Mouse (Mus musculus) frontal cortex, adult 2 months (tissue): Measurements from ENCODE around the gene Ccdc62. TPM values are rescaled to one million over a fixed set of nuclear protein-coding genes. Genes with fewer than 3 reads are reported as not detected.

Source experiments
- DNase-seq, 2 experiments: peaks; one replicate each; pipeline ENCODE4 v3.0.0; 2022; ENCODE audit warnings: low spot score in 1 of 2; ENCODE audit errors: extremely low spot score in 1 of 2
- polyA plus RNA-seq: library from polyadenylated mRNA; depleted of rRNA; stranded (reverse); fragments of >200 nt; gene quantifications from 2 replicates; pipeline ENCODE4 v1.2.3, GENCODE M21; 2012

Ccdc62 gene
- polyA plus RNA-seq, 1 experiment, result 8.1 TPM

DNA sequence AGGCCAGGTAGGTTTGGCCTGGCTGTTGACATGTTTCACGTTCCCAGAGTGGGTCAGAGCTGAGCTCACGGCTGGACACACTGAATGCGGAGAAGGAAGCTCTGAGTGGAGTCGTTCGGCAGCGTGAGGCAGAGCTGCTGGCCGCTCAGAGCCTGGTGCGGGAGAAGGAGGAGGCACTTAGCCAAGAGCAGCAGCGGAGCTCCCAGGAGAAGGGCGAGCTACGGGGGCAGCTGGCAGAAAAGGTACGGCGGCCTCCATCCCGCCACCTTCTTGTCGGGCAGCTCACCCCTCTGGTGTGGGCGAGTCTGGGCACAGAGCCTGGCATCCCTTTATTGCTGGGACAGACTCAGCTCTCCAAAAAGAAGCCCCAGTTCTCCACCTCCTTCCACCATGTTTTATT is 67.3 kb downstream of the Ccdc62 start:
- DNase-seq, result no peak

DNA sequence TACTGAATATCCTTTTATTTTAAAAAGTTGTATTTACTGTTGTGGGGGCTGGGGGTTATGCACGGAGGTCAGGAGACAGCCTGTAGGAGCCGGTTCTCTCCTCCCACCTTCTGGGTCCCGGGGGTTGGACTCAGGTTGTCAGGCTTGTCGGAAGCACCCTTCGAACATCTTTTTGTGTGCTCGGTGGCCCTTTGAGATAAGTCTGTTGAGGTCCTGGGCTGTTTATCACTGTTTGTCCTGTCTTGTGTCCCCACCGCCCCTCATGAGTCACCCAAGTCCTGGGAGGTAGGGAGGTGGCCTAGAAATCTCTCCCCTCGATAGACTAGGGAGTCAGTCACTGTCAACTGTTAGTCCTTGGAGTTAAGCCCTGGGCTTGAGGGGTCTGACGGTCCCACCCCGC is 67.9 kb downstream of the Ccdc62 start:
- DNase-seq, result no peak

DNA sequence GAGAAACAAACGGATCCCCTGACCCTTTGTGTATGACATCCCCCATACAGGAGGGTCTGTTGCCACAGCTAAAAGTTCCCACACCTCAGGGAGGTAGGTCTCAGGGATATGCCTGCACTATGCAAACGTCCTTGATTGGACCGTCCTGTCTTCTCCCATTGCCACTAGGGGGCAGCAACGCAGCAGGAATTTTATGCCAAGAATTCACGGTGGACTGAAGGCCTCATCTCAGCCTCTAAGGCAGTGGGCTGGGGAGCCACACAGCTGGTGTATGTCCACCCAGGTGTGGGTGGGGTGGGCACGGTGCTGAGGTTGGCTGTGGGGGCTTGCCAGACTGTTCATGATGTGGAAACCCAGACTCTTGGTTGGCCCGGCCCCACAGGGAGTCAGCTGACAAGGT is 70.3 kb downstream of the Ccdc62 start:
- peak; percentile 81 to 98 for DNase-seq

DNA sequence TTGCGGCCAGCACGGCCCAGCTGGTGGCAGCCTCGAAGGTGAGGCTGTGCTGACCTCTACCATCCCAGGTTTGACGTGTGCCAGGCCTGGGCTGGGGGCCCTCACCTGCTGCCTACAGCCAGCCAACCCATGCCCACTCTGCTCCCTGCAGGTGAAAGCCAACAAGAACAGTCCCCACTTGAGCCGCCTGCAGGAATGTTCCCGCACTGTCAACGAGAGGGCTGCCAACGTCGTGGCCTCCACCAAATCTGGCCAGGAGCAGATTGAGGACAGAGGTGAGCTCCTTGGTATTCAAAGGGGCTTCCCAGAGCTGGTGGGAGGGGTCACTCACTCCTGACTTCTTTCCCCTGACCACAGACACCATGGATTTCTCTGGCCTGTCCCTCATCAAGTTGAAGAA is 70.8 kb downstream of the Ccdc62 start:
- DNase-seq, result no peak

DNA sequence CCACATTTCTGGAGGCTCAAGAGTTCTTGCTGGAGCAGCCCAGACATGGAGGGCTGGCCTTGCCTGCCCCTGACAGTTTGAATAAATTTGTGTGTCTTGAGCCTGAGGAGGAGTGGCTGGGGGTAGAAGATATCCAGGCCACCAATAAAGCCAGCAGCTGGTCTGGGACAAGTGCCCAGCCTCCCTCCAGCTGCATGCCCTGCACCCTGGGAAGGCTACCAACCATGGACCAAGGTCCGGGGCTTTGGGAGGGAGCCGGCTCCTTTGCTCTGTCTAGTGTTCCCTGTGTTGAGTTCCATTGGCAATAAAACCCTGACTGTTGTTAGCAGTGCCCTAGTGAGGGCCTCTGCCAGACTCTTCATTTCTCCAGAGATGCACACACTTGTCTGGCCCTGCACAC is 72.4 kb downstream of the Ccdc62 start:
- peak in 1 of 2 experiments; percentile 68 for DNase-seq

DNA sequence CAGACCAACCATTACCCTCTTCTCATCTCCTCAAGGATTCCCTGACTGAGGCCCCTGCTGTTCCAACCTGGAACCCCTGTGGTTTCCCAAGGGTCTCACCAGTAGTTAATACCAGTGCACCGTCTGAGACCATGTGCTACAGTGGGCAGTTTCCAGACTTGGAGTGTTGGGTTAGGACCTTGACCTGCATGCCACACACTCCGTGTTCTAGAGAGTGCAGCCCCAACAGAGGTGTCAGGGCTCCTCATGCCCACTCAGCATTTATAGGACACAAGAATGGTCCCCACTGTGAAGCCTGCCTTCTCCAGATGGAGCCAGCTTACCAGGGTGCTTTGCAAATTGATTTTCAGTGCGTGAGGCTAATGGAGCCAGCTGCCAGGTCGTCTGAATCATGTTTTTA is 72.9 kb downstream of the Ccdc62 start:
- no peak for DNase-seq

DNA sequence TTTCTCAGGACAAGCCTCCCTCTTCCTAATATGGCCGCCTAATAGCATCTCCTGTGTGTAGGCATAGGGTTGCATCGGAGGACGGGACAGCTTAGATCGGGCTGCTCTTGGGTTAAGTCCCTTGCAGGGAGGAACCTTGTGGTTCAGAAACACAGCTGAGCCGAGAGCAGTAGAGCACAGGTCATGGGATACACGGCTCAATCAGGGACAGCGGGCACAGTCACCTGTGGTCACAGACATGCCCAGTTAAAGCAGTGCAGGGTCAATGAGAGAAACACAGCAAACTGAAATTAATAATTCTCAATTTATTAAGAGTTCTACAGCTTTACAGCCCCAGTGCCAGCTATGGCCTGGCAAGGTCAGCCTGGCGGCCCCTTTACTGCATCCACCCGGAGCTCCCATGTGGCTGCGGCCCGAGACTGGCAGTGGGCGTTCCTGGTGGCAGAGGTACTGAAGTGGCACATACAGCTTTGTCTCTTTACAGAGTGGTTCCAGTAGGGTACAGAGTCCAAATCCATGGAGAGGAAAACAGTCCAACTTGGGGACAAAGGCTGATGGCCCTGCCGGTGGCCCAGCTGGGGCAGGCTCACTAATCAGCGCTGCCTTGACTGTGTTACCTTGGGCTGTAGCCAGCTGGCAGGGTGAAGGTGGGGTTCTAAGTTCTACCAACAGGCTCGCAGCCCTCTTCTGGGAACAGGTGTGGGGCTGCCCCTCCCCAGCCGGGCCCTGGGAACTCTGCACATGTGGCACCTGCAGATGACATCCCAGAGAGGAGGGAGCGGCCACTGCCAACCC is 74.1 kb downstream of the Ccdc62 start:
- DNase-seq, result no peak

DNA sequence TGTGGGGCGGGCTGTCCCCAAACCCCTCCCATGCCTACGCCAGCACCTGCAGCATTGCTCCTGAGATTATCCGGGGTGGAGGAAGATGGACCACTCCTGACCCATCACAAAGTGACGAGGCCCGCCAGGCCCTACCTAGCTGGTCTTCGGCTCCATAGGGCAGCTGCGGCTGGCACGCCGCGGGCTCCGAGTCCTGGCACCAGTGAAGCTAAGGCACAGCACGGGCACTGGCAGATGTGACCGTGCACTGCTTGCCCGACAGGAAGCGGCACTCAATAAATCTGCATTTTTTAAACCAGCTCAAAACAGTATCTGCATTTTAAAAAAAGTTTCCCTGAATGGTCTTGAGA is 74.6 kb downstream of the Ccdc62 start:
- no peak for DNase-seq

DNA sequence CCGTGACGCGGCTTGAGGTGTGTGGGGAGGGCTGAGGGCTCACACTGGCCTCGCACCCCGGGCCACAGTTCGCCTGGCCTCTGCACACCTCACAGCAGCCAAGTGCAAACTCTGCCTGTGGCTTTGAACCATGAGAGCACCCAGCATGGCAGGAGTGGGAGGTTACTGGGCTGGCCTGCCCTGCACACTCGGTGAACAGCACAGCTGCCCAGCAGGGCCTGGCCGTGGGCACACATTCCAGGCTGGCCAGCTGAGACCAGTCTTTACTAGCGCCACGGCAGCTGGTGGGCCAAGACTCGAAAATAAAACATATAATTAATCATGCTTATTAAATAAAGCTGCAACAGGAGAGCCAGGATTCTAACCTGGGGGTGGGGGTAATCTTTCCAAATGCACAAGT is 75.1 kb downstream of the Ccdc62 start:
- DNase-seq, result no peak

DNA sequence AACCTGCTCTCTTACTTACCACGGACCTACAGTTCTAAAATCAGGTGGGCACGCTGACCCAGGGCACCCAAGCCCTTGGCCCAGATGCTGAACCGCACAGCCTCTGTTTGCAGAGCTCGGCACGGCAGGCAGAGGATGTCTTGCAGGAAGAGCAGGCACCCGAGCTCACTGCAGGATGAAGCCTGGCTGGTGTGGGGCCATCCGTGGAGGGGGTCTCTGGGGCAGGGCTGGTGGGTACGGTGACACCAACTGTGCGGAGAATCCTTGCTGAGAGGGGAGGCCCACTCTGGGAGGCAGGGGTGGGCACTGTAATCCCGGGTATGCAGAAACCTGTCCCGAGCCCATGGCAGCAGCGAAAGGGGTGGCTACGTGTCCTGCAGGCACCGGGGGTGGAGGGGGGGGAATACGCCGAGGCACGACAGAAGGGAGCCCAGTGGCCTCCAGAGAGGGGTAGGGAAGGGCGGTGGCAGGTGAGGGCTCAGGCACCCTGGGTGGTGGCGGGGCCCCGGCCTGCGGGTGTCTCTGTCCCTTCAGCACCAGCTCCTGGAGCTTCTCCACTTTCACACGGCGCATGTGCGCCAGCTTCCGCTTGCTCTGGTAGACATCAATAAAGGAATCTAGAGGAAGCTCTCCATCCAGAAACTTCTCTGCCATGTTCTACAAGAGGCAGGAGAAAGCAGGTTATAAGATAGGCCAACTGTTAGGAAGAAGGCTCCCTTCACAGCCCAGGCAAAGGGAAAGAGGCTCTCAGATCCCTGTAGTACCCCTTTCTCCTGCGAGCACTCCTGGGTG is 75.8 kb downstream of the Ccdc62 start:
- no peak for DNase-seq

DNA sequence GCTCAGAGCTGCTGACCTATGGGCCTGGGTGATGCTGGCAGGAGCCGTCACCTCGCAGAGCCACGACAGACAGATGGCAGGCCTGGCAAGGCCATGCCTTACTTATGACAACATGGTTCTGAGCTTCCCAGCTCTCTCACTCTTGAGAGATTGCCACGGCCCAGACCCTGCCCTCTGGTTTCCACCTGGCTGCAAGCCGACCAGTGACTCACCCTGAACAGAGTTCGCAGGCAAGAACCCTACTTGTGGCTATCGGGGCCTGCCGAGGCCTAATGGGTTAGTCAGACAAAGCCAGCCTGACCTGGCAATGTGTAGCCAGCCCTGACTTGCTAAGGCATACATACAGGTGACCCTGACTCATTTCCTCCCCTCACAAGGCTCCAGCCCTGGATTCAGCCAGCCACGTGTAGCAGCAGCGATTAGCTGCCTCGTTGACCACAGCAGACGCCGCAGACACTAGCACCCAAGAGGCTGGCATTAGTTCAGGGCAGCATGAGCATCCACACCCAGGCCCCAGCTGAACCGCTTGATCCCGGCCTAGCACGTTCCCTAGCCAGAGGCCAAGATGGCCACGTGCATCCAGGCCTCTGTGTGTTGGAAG is 76.5 kb downstream of the Ccdc62 start:
- DNase-seq, result no peak

DNA sequence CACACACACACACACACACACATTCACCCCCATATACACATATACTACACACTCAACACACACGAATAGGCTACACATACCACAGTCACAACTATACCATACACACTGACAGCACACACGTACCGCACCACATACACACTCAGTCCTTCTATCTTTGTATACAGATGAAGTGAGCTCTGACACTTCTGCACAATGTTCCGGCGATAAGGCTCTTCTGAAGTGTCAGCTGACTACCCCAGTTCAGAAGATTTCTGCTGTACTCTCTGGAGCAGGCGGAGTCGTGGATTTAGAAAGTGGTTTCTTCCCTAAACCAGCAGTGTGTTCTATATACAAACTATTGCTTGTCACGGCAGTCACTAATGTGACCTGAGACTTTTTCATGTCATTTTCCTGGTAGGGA is 79.6 kb downstream of the Ccdc62 start:
- DNase-seq, result no peak

DNA sequence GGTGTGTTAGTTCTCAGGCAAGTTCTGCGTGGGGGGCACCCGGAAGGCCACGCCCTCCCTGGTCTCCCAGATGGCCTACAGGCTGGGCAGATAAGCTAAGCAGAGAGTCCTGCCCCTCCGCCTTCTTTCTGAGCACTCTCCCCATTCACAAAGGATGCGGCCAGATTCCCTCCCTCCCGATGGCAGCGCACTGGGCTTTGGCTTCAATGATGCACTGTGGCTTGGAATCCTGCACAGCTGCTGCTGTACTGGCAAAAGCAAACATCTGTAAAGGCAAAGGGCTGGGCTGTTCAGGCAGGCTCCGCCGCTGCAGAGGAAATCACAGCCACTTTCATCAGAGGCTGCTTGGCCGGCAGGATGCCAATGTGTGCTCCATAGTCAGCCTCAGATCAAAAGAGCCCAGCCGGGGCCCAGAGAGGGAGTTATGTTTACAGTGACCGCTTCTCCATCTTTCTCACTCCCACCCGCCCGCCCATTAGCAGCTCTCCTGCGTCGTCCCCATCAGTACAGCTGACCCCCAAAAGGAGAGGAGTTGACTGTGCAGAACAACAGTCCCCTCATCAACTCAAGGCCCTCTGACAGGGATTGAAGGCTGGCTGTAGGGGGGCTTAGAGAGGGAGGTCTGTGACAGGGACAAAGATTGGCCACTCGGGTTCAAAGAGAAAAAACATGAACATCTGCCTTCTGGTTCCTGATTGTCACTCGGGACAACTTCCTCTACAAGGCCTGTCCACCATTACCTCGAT is 80.6 kb downstream of the Ccdc62 start:
- DNase-seq, result no peak

DNA sequence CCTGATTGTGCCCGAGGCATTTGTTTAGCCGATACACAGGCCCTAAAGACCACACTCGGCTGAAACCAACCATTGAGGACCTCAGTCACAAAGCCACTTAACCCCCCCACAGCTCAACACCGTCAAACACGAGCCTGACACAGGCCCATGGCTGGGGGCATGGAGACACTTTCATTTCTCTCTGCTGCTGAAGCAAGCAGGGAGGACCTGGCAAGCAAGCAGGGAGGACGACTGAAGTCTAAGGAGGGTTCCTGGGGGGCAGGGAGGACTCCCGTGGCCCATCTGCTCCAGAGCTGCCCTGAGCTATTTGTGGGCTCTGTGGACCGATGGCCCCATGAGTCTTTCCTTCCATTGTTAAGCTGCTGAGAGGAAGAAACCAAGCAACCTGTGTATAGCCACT is 81.4 kb downstream of the Ccdc62 start:
- DNase-seq, result no peak

DNA sequence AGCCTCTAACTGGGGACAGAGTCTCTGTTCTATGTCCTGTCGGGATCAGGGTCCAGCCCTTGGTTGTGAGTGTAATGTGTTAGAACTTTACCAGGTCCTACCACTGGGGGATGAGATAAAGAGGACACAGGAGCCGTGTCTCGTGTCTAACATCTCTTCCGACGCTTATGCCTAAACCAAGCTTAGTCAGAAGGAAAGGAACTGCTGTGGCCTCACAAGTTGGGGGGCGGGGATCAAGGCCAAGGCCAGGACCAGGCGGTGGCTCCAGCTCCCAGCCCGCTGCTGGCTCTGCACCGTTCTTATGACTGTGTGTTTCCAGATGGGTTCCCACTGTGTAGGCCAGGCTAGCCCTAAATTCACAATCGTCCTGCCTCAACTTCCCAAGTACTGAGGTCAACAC is 82.4 kb downstream of the Ccdc62 start:
- DNase-seq, result no peak

DNA sequence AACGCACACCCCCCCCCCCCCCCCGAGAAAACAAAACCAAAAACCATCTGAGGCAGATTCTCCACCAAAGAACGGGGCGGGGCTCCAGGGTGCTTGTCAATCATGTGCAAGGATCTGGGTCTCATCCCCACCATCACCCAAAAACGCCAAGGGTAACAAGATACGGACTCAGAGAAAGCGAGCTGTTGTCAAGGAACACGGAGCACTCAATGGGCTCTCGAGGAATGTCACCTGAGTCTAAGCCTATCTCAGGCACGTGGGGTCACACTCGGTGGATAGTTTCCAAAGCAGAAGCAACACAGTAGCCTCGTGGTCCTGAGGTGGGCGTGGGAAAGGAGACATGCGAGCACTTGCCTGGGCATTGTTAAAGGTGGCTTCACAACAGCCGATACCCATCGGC is 83.3 kb downstream of the Ccdc62 start:
- DNase-seq, result no peak

DNA sequence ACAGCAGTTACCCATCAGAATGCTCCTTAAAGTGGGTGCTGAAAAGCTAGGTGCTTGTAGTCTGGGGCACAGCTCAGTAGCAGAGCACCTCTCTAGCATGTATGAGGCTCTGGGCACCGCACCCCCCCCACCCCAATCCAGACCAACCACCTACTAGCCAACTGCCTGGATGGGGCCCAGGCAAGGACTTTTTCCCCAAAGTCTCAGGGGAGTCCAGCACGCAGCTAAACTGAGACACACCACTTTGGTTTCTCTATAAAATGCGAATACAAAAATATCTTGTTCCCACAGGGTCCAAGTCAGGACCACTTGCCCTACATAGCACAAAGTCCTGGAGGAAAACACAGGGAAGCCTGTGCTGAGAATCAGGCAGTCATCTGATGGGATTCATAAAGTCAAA is 83.7 kb downstream of the Ccdc62 start:
- DNase-seq, result no peak

DNA sequence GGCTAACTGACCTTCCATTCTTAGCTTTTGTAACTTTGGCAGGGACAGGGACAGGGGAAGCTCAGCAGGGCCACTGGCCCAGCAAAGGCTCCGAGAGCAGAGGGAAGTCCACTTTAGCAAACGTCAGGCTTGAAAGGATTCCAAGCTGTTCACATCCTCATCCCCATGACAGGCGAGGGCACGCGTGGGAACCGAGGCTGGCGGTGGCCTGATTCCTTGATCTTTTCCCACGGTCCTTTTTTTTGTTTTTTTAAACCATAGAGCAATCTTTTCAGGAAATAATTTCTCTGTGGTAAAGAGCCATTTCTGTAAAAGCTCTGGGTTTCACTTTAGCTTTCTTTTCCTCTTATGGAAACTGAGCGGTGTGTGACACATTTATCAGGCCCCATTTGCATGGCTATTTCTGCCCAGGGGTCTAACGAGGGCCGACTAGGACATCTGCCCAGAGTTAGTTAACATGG is 84.3 kb downstream of the Ccdc62 start:
- no peak for DNase-seq

DNA sequence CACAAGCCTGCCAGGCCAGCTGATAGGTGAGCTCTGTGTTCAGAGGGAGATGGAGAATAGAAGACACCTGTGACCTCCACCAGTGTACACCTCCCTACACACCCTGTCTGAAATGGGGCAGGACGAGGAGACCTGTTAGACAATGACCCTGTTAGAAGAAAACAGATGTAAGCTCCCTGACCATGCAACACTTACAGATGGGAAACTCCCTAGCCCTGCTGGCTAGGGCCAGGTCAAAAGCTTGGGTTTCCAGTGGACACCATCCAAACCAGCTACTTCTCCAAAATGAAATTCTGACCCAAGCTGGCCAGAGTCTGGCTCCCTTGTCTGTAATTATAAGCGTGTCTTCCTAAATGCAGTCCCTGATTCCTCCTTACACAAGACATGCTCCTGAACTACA is 85.2 kb downstream of the Ccdc62 start:
- no peak for DNase-seq

DNA sequence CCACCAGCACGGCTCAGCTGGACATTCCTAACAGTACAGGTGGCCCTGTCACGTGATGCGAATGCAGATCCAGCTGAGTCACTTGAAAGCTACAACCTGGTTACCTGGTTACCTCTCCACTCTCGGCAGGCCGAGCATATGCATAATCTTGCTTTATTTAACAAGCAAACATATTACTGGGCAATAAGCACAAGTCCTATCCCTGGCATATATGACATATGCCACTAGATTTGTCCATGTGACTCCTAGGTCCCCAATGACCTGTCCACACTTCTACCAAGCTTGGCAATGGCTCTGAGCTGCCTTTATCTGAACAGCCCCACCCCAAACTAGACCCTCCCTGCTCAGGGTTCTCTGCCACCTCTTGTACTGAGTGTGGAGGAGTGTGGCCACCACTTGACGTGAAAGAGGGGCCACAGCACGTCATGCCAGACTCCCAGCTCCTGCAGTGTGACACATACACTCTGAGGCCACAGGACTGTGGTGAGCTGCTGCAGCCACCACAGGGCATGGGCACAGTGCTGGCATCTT is 85.9 kb downstream of the Ccdc62 start:
- no peak for DNase-seq

DNA sequence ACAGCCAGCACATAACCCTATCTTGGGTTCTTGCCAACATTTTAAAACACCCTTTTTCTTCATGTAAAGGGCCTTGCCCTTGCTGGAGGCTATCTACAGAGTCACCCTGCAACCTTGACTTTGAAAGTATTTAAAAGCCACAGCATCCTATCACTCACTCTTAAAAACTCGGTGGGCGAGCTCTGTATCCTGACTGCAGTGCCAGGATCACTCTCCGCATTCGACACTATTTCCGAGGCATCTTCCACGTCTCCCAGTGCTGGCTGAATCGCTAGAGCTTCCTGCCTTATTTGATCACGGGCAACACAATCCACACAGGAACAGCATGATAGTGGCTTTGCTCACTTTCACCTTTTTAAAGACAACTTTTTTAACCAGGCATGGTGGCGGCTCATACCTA is 87.5 kb downstream of the Ccdc62 start:
- no peak for DNase-seq
